Mouse (Mus musculus) thymus, adult 2 months (tissue): ENCODE measurements around the gene Atrnl1.

Source experiments
- CTCF ChIP-seq: fragments of 200-500 bp; IDR thresholded peaks from 2 replicates; pipeline ENCODE4 v1.5.1; 2012; ENCODE audit warnings: mild to moderate bottlenecking, control low read depth, low read length, moderate library complexity, borderline replicate concordance; ENCODE audit not compliant: control insufficient read depth, poor library complexity, insufficient read depth; ENCODE audit errors: extremely low read depth
- POLR2A ChIP-seq: fragments of 200-500 bp; IDR thresholded peaks from 2 replicates; pipeline ENCODE4 v1.6.1; 2012; ENCODE audit warnings: mild to moderate bottlenecking, low read length, control low read depth, moderate library complexity; ENCODE audit not compliant: control insufficient read depth, poor library complexity, insufficient read depth; ENCODE audit errors: extremely low read depth

DNA sequence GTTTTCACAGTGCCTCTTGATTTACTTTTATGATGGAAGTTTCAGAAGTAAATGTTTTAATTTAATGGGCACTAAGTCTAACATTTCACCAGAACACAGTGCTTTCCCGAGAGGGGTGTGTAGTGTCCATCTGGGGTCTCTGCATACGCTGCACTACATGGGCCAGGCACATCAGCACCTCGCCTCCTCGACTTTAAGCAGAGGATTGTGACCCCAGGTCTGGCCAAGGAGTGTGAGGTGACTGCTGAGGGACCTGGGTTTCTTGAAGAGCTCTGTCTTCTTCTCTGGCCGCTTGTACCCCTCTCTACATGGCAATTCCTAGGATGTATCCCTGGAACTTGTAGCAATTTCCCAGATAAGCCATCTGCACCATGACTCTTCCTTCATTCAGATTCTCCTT, 422.4 kb downstream of the Atrnl1 start:
- TF ChIP-seq POLR2A = no peak
- no peak for TF ChIP-seq CTCF
